Mouse (Mus musculus) erythroblast, embryonic 14.5 days (primary cell): ENCODE results near the gene Efl1.

Experiments
- GATA1 ChIP-seq: IDR thresholded peaks from 2 replicates; pipeline ENCODE4 v1.6.1; 2012; ENCODE audit warnings: low read length, inconsistent platforms, mixed read lengths
- TAL1 ChIP-seq: IDR thresholded peaks from 3 replicates; pipeline ENCODE4 v1.6.1; 2012; ENCODE audit warnings: low read length, inconsistent platforms, mixed read lengths

- TF ChIP-seq TAL1 (no peak), GATA1 (no peak)
Measured at GRCm38 (mm10) chr7:82734748-82735600, 86.6 kb downstream of the Efl1 start.
